In the genomic region with DNA sequence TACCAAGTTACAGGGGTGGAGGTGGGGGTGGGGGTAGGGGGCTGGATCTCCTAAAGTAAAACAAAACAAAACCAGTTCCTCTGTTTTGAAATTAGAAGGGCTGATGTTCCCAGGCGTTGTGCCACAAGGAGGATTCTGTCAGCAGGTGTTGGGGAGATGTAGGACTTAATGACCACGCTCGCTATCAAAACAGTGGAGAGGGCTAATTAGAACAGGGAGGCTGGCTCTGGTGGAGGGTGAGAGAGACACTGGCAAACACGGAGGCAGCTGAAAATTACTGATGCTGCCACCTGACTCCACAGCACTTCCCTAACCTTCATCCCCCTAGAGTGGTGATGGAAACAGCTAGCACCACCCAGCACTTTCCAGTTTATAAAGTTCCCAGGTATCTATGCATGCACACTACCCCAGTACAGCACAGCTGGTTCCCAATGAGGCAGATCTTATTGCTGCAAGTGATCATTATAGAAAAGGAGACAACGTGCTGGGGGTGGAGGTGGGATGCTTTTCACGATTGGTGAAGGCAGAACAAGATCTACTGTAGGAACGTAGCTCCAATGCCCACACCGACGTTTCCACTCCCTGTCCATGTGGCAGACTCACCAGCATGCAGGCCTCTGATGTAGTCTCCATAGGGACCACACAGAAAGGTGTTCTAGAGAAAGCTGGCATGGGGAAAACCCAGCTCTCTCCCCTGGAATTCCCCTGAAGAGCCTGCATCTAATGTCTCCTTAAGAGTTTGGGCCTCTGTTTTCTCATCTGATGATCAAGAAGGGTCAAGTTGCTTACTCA, we compare ENCODE assay signal across 12 mouse cellular contexts.
A peak's percentile ranks its signal among the peaks of the same experiment; 100 is the strongest.
DNase-seq lines count a peak whose midpoint lies in the region; ATAC-seq and TF ChIP-seq lines count a peak whose summit lies in the region.
"Had no signal": no experiment of that assay in that cellular context is flagged by ENCODE, and none has a peak within 500 bp of the region (broad histone marks: within the 10 kb centered on the region; RNA-seq: fewer than 3 reads in every experiment).

No protein-coding gene starts in this region.

- WGBS in forebrain, postnatal 0 days, result 45% methylated on average over 9 of the region's 9 CpGs
- WGBS in neural tube, embryonic 14.5 days, result 50% methylated on average over 9 of the region's 9 CpGs

- no peak overlapping the region for H3K9ac ChIP-seq in forebrain, postnatal 0 days
- H3K9ac ChIP-seq in neural tube, embryonic 14.5 days (replicated peaks; ENCODE audit: low read depth, low read length), result no peak overlapping the region
- H3K9ac ChIP-seq: intestine, embryonic 15.5 days had no signal

- peak overlapping the region; percentile 62; the same call in 1 of the 2 replicates for H3K27ac ChIP-seq in layer of hippocampus, adult 2 months
- H3K27ac ChIP-seq in forebrain, postnatal 0 days (ENCODE audit: low read depth, low read length), result peak overlapping the region; percentile 9; the same call in 1 of the 2 replicates
- H3K27ac ChIP-seq in neural tube, embryonic 14.5 days (ENCODE audit: low read depth, low read length), result peak overlapping the region; percentile 6
- H3K27ac ChIP-seq: intestine, embryonic 15.5 days had no signal

- no peaks in the 10 kb centered on the region for H3K9me3 ChIP-seq in forebrain, postnatal 0 days (ENCODE audit: low read length)
- no peaks in the 10 kb centered on the region for H3K9me3 ChIP-seq in neural tube, embryonic 14.5 days (ENCODE audit: control insufficient read depth, low read length)
- H3K9me3 ChIP-seq: intestine, embryonic 15.5 days had no signal

- H3K4me3 ChIP-seq in layer of hippocampus, adult 2 months, result no peak overlapping the region
- no peak overlapping the region for H3K4me3 ChIP-seq in forebrain, postnatal 0 days (ENCODE audit: low read depth, low read length)
- no peak overlapping the region for H3K4me3 ChIP-seq in neural tube, embryonic 14.5 days (ENCODE audit: low read depth, low read length)
- H3K4me3 ChIP-seq: intestine, embryonic 15.5 days had no signal

- no peaks in the 10 kb centered on the region for H3K36me3 ChIP-seq in forebrain, postnatal 0 days (ENCODE audit: insufficient read depth)
- no peaks in the 10 kb centered on the region for H3K36me3 ChIP-seq in neural tube, embryonic 14.5 days (ENCODE audit: control insufficient read depth, insufficient read depth, low read length)
- H3K36me3 ChIP-seq: intestine, embryonic 15.5 days had no signal

- no peaks in the 10 kb centered on the region for H3K4me1 ChIP-seq in forebrain, postnatal 0 days (ENCODE audit: insufficient read depth)
- peaks cover 2% of the 10 kb centered on the region; the same call in 1 of the 2 replicates for H3K4me1 ChIP-seq in neural tube, embryonic 14.5 days (ENCODE audit: control insufficient read depth, insufficient read depth, low read length)
- H3K4me1 ChIP-seq: intestine, embryonic 15.5 days had no signal

- no peaks in the 10 kb centered on the region for H3K27me3 ChIP-seq in forebrain, postnatal 0 days (ENCODE audit: insufficient read depth, low read length)
- no peaks in the 10 kb centered on the region for H3K27me3 ChIP-seq in neural tube, embryonic 14.5 days (ENCODE audit: control insufficient read depth, insufficient read depth, low read length)
- H3K27me3 ChIP-seq: intestine, embryonic 15.5 days had no signal

- DNase-seq in layer of hippocampus, adult 2 months (ENCODE audit: low spot score in 2 of 2), result no peak
- DNase-seq in layer of hippocampus, adult 11-12 months (ENCODE audit: low spot score), result no peak
- peak; percentile 69 for DNase-seq in brain, embryonic 14.5 days (ENCODE audit: low read depth)
- DNase-seq in forebrain, postnatal 0 days, result no peak
- DNase-seq in adrenal gland, adult 8-10 months, result no peak
- no peak for DNase-seq in heart, adult 8-10 months (ENCODE audit: low spot score)
- DNase-seq: adrenal gland, postnatal 10 days; cerebellum, adult 18-20 months; gastrocnemius, postnatal 10 days had no signal

- ATAC-seq in forebrain, postnatal 0 days, result peak; percentile 29; the same call in 1 of the 2 replicates
- peak; percentile 60; the same call in 1 of the 2 replicates for ATAC-seq in neural tube, embryonic 14.5 days (ENCODE audit: low read depth)
- ATAC-seq: intestine, embryonic 15.5 days had no signal

- TF ChIP-seq CTCF in layer of hippocampus, adult 2 months (conservative IDR thresholded peaks at IDR 0.05), result no peak
- no peak for TF ChIP-seq CTCF in brain, embryonic 14.5 days (IDR thresholded peaks at IDR 0.05; ENCODE audit: borderline replicate concordance, extremely low read depth, insufficient read depth, insufficient read length)
- TF ChIP-seq CTCF in forebrain, postnatal 0 days (IDR thresholded peaks at IDR 0.05; ENCODE audit: low read depth), result no peak

- no peak for TF ChIP-seq POLR2A in brain, embryonic 14.5 days (IDR thresholded peaks at IDR 0.05; ENCODE audit: borderline replicate concordance, extremely low read depth, insufficient read depth, insufficient read length, poor library complexity, severe bottlenecking)

- H3K4me2 ChIP-seq in forebrain, postnatal 0 days (ENCODE audit: low read depth), result no peak overlapping the region
- no peak overlapping the region for H3K4me2 ChIP-seq in neural tube, embryonic 14.5 days (ENCODE audit: low read depth, low read length)
- H3K4me2 ChIP-seq: intestine, embryonic 15.5 days; liver, embryonic 11.5 days had no signal

Comparison
In these comparisons a context has a peak if more than half of its experiments do, and no peak if none do; other contexts are left out.
1. H3K27ac ChIP-seq: peak in every context shown above with its lines; median percentile 62 in layer of hippocampus, adult 2 months; 9 in forebrain, postnatal 0 days; 6 in neural tube, embryonic 14.5 days.